Mouse (Mus musculus) common myeloid progenitor, adult 5-6 weeks (primary cell): ENCODE measurements around the gene Atp8b3. TPM values are rescaled to one million over a fixed set of nuclear protein-coding genes. Genes with fewer than 3 reads are reported as not detected.
A peak's percentile ranks its signal among the peaks of the same experiment; 100 is the strongest.

Source experiments
- ATAC-seq: replicated peaks from 2 replicates; pipeline ENCODE4 v1.8.0; 2016; ENCODE audit warnings: low read depth, mild to moderate bottlenecking, moderate TSS enrichment, inconsistent platforms; ENCODE audit not compliant: poor library complexity, severe bottlenecking
- total RNA-seq: library from RNA; stranded (forward); fragments of 200-1000, 187-1606 nt; gene quantifications from 2 replicates; pipeline ENCODE4 v1.2.3, GENCODE M21; 2017

Gene Atp8b3
- total RNA-seq, 1 experiment from 2014 or later: not detected

DNA sequence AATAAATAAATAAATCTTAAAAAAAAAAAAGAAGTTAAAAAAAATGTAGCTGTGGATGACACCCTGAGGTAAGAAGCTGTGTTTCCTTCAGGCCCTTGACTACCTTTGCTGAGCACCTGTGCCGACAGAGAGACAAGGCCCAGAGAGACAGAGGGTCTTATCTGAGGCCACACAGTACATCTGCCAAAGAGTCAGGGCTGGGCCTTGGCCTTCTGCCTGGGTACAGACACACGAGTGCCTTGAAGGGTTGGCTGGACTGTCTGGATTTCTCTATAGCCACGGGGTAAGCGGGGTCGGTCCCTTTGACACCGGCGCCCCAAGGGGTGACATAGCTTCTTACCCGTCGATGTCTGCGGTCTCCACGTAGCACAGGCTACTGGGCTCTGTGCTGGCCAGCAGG lies 6.1 kb downstream of the Atp8b3 start:
- ATAC-seq: no peak

DNA sequence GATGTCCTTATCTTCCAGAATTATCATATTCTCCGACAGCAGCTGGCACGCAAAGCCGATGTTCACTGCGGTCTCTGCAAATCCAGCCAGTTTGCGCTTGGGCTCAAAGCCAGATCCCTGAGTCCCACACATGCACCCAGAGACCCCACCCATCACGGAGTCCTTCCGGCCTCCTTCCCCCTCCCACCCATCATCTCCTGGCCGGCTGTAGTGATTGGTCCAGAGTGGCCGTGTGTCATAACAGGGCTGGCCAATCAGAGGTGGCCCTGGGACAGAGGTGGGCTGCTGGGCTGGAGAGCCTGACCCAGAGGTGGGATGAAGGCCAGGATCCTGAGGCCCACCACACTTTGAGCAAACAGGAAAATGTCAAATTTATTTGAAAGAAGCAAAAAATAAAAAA lies 12.8 kb downstream of the Atp8b3 start:
- no peak for ATAC-seq

- ATAC-seq: no peak
These were observed 15.6 kb downstream of the Atp8b3 start for GRCm38 (mm10) chr10:80523299-80523698.

DNA sequence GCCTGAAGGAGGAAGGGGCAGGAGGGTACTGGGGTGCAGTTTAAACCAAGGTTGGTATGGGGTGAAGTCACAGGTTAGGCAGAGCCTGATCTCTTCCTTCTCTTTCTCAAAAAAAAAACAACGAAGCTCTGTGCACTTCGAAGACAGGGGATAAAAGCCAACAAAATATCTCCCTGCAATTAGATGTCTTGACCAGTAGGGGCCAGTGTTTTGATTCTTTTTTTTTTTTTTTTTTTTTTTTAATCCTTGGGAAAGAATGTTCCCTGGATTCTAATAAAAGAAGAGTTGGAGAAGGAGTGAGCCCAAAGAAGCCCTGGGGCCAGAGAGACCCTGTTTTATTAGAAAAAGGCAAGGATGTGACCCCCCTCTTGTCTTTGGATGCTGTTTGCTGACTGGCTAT lies 19.6 kb downstream of the Atp8b3 start:
- ATAC-seq: no peak

- ATAC-seq: no peak
These were observed 25.2 kb downstream of the Atp8b3 start for GRCm38 (mm10) chr10:80513739-80514138.

DNA sequence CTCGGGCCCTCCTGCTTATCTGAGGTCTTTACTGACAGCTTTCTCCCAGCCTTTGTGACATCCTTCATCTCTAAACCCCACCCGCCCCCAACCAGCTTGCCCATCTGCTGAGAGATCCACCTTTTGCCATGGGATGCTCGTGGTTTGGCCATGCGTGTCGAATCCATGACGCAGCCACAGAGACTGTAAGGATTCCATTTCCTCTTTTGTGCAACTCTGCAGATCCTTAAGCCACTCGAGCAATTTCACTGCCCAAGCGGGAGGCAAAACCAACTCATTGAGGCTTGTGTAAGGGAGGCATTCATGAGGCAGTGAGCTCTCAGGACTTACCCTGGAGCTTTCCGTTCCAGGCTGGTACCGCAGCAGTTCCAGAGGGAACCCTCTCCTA lies 28.7 kb downstream of the Atp8b3 start:
- peak; percentile 16; the same call in 1 of the 2 replicates for ATAC-seq

DNA sequence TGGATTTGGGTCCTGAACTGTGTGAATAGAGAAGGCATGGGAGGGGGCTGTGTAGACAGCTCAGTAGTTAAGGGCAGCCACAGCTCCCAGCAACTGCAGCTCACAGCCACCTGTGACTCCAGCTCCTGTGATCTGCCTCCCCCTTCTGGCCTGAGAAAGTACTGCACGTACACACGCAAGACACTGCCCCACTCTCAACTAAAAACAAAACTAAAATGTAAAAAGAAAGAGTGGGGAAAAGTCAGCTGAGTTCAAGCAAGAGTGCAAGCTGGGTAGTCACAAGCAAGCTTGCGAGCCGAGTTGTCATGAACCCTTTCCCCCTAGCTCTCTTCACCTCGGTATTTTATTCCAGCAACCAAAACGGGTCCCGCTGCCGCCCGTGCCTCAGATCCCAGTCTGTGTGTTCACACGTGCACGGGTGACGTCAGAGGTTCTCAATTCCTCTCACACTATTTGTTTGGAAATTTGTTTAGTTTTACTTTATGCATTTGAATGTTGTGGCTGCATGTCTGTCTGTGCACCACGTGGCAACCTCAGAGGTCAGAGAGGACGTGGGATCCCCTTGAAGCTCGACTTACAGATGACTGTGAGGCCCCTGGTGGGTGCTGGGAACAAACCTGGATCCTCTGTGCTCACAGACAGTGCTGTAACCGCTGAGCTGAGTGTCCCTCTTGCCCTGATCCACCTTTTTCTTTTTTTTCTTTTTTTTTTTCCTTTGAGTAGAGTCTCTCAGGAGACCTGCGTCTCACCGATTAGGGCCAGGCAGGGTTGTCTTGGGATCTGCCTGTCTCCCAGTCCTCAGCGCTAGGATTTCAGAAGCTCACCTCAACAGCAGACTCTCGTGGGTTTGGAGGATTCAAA lies 29.3 kb downstream of the Atp8b3 start:
- ATAC-seq: peak; percentile 85

- ATAC-seq: peak; percentile 64
These were observed 32.7 kb downstream of the Atp8b3 start for GRCm38 (mm10) chr10:80506222-80506621.

DNA sequence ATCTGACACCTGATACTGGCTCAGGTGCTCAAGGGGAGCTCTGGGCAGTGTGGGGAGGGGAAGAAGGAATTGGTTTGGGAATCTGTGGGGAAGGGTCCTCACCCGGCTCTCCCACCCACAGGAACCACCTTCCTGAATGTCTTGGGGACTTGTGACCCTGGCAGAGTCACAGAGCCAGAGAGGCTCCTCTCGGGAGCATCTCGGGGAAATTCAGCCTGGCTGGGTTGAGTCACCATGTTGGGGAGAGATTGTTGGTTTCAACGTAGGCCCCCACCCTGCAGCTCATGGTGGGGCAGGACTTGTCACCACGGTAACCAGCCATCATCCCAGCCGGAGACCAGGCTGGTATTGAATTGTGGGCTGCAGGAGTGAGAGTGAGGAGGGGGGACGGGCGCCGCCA lies 34.2 kb downstream of the Atp8b3 start:
- no peak for ATAC-seq

- peak; percentile 36; the same call in 1 of the 2 replicates for ATAC-seq
These were observed 35.2 kb downstream of the Atp8b3 start for GRCm38 (mm10) chr10:80503599-80504220.

DNA sequence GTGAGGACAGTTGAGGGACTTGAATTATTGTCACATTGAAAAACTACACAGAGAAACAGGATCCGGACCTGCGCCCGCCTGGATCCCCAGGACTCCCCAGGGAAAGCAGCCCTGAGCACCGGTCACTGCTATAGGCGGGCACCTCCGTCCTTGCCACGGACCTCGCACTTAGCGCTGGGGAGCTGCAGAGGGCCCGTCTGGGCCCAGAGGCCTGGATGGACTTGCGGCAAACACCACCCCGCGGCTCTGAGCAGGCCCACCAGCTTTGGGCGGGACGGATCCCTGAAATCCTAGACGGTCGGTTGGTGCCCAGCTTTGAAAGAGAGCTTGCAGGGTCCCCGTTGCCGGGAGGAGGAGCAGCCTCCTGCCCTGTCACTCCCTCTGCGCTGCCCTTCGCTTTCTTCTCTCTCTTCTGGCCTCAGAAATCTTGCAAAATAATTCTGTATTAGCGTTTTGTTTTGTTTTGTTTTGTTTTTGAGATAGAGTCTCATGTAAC lies 36.1 kb downstream of the Atp8b3 start:
- no peak for ATAC-seq

GRCm38 (mm10) chr10:80502291-80502690 lies 36.6 kb downstream of the Atp8b3 start:
- no peak for ATAC-seq

GRCm38 (mm10) chr10:80496421-80496820 lies 42.5 kb downstream of the Atp8b3 start:
- no peak for ATAC-seq

- no peak for ATAC-seq
These were observed 43.0 kb downstream of the Atp8b3 start for GRCm38 (mm10) chr10:80495901-80496300.

GRCm38 (mm10) chr10:80494732-80495131 lies 44.2 kb downstream of the Atp8b3 start, which contains the start of gene Onecut3:
Gene Onecut3, plus strand, starts transcription at chr10:80494835.
- ATAC-seq: peak; percentile 39

GRCm38 (mm10) chr10:80490051-80490450 lies 48.9 kb downstream of the Atp8b3 start:
- no peak for ATAC-seq

- ATAC-seq: peak; percentile 43; the same call in 1 of the 2 replicates
These were observed 52.0 kb downstream of the Atp8b3 start for GRCm38 (mm10) chr10:80486862-80487379.

DNA sequence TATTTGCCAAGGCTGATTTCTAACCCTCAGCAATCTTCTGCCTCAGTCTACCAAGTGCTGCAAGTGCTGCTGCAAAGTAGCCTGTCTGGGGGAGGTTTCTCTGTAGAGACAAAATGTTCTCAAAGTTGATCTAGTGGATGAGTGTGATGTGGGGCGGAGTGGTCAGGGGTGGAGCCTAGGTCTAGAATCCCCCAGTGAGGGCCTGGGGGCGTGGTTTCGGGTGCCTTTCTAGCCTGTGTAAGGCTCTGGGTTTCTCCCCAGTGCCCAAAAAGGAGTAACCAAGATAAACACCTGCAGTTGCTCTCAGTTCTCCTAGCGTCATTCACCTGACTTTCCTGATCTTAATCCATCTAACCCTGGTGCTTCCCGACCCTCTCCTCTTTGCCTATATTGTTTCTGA lies 57.9 kb downstream of the Atp8b3 start:
- ATAC-seq: peak; percentile 54; the same call in 1 of the 2 replicates

DNA sequence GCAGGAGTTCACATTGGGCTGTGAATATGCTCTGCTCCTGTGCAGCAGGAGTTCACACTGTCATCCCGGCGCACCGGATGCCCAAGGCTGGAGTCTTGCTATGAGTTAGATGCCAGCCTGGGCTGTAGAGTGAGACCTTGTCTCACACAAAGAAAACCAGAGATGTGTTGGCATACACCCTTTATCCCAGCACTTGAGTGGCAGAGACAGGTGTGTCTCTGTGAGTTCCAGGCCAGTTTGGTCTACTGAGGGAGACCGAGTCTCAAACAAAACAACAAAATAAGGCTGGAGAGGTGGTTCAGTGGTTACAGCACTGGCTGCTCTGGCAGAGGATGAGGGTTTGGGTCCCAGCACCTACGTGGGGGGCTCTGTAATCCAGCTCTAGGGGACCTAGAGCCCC lies 60.4 kb downstream of the Atp8b3 start:
- ATAC-seq: no peak

DNA sequence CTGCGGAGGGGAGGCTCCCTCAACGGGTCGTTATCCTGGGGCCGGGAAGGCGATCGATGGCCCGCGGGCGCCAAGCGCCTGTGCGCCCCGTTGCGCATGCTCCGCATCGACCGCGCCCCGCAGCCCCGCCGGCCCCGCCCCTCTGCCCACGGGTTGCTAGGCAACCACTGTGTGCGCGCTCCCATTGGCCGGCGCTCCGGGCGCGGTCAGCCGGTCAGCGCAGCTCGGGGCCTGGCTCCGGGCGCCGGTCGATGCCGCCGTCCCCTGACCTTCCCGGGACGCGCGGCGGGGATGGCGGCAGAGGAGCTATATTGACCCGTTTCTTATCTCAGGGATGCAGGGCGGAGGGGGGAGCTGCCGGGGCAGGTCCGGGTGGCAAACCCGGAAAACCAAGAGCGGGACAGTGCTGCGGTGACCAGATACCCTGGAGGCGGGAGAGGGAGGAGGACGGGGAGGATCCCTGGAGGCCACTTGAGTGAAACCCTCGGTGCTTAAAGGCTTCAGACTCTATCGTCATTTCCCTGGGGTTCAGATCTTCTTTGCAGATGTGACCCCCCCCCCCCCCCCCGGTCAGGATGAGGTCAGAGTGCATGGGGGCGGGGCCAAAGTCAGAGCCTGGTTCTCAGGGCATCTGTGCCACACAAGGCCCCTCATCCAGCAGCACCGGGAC lies 63.5 kb downstream of the Atp8b3 start:
- ATAC-seq: peak; percentile 86
